Mouse (Mus musculus): ENCODE data around the gene Baiap3.

- TF ChIP-seq CTCF (IDR thresholded peaks at IDR 0.05; ENCODE audit: low read depth, low read length) (no peak), POLR2A (IDR thresholded peaks at IDR 0.05; ENCODE audit: insufficient read depth, low read length) (no peak), EP300 (IDR thresholded peaks at IDR 0.05; ENCODE audit: insufficient read depth, low read depth, low read length) (no peak)
Observed at GRCm38 (mm10) chr17:25294111-25294510, 37.9 kb upstream of the Baiap3 start.

Measured in ES-Bruce4 (cell line).